Mouse (Mus musculus) T-cell, adult 2 months (primary cell): Measurements from ENCODE around the gene Gm20604.

ENCODE experiments used
- DNase-seq: peaks from one replicate; pipeline ENCODE4 v3.0.0; 2022; ENCODE audit warnings: low spot score

The Gm20604 gene

DNA sequence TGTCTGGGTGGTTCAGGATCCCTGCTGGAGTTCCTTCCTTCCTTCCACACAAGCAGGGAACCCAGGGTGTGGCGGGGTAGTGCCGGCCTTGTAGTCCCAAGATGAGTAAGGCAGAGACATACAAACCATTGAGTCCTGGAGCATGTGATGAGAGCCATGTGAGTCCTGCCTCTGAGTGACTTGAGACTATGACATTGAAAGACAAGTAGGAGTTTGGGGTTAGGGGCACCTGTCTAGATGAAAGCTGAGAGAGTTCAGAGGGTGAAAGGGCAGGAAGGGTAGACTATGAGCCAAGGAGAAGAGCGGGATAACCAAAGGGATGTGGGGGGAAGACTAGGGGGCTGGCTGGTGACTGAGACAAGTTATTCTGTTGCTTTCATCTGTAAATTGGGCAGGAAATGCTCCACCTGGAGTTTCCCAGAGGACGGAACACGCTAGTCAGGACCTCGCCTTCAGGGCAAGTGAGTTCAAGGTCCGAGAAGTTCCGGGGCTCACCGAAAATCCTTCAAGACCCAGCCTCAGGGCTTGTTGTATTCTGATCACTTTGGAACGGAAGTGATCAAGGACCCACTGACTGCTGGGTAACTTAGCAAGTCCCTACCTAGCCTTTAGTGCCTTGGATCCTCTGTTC lies 51.5 kb downstream of the Gm20604 start:
- DNase-seq = no peak

DNA sequence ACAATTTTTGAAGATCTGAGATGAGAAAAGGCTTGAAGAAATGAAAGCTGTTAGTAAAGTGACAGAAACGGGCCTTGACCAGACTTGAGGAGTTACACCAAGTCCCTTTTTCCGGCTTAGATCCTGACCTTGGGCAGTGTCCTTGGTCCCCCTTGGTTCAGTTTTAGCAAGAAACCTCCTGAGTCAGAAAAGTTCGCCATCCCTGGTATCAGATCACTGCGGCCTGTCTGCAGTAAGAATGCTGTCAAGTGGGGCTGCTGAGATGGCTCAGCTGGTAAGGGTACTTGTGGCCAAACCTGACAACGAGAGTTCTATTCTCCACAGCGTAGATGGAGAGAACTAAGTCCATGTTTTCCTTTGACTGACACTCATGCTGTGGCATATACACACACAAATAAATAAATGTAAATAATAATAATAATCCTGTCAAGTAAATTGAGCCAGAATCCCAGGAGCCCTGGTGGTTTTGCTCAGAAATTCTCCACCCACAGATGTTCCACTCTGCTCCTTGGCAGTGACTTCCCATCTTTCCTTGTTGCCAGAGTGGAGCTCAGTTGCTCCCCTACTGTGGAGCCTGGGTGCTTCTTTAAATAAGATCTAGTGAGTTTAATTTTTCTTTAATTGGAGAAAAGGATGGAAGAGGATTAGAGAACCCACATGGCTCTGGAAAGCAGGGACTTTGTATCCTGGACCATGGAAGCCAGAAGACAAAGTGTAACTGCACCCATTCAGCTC lies 52.4 kb downstream of the Gm20604 start:
- no peak for DNase-seq

DNA sequence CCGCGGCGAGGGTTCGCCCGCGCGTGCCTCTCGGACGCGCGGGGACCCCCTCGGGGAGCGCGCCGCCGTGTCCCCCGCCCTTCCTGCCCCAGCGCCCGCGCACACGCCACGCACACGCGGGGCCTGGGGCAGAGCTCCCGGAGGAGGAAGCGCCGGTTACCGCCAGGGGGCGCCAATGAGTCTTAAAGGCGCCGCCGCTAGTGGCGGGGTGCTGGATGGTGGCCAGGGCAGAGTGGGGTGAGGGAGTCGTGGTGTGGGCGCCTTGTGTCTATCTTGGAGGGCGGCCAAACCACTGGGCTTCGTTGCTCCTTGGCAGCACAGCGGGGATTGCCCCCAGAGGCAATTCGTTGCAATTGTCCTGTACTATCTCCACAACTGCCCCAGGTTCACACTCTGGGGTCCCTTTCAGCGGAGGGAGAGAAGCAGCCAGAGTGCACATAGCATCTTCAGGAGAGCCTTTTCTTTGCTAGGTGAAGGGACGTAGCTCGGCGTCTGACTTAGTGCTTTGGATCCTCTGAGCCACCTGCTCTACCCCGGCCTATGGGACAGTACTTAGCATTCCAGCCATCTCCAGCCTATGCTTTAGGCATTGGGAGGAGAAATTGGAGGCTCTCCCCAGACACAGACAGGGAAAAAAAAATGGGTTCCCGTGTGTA lies 53.1 kb downstream of the Gm20604 start:
- DNase-seq = peak; percentile 92

DNA sequence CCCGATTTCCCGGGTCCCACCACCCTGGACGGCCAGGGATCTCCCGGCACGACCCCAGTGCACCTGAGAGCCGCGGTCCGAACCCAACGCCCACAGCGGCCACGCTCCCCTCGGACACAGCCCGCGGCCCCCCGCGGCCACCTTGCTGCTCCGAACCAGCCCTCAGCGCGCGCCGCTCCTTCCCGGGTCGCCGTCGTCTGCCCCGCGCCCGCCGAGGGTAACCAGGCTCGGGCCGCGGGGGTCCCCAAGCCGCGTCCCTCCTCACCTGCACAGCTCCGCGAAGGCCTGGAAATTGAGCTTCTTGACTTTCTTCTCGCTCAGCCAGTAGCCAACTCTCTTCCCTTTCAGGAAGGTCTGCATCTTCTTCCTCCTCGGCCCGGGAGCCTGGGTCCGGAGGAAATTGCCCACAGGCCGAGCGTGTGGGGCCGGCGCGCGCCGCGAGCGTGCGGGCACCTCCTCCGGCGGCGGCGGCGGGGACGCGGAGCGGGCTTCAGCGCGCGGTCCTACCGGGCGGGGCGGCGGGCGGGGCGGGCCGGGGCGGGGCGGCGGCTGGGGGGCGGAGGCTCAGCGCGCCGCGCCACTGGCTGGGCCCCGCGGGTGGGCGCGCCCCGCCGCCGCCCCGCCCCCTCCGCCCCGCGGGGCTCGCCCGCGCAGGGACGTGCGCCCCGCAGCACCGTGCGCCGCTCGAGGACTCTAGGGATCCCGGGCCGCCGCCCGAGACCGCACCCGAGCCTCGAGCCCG lies 53.8 kb downstream of the Gm20604 start, which contains the start of gene Itpk1:
Gene Itpk1, minus strand, starts transcription at position 474 of the 742 bp plus-strand sequence.
- no peak for DNase-seq

DNA sequence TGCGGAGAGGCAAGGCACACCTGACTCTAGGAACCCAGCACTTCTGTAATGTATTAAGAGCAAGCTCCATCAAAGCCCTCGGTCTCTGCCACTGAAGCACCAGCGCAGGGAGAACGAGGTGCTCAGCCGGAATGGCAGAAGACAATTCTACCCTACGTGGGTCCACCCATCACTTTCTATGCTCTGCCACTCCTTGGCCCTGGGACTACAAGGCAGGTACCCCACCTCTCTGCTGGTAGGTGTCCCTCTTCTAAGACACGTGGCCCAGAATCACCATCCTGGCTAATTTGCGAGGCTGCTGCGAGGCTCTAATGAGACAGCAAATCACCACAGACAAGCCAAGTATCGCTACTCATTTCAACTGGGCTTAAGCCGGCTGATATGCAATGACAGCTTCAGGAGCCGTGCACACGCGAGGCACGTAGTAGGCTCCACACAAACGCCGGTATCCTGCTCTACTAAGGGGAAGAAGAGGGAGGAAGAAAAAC lies 54.5 kb downstream of the Gm20604 start:
- peak; percentile 20 for DNase-seq

DNA sequence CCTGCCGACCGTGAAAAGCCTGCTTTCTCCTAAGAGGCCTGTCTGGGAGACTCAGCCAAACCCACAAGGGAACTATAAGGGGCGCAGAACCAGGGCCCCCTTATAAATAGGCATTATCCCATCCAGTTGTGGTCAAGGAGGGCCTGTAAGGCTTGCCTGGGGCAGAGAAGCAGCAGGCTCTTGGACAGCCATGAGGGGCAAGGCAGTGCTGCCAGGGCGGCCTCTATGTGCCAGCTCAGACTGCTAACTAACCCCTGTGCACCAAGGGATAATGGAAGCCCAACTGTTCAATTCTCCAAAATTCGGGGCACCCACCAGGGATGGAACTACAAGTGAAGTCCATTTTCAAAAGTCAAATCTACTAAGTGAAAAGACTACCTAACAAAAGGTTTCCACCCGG lies 55.0 kb downstream of the Gm20604 start:
- no peak for DNase-seq

DNA sequence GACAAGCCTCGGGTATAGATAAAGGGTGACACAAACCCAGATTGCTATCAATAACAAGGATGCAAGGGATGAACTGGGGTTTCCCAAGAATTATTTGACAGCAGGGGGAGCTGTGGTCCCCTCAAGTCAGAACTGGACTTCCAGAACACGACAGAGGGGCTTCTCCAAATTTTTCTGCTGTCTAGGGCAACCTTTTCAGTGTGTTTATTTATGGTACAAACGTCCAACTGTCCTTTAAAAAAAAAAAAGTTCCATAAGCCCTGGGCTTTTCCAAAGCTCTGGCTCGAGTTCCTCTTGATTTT lies 55.4 kb downstream of the Gm20604 start:
- DNase-seq = no peak

DNA sequence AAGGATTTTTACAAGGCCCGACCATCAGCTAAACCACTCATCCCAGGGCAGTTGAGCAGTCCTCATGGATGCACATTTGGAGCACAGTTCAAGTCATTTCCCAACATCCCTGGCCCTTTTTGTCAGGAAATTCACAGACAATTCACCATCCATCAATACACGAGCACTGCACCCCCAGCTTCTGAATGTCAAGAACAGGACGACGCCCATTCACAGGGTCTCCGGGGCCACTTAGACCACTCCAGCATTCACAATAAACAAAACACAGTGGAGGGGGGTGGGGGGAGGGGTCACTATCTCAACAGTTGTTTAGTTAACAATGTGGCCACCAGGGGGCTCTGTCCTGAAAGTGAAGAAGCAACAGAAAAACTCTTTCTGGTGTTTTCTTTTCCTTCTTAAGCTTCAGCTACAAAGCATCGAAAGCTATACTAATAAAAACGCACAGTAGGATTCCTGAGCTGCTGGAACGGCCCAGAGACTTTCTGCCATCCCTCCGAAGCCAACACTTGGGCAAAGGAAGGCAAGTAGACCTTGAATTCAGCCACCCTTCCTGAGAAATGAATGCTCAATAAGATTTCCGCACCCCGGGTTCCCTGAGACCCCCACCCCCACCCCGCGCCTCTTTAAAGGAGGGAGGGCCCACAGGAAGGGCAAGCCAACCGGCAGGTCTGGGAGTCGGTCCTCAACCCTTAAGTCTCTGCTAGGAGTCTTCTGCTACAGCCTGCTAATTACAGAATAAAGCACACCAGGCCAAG lies 55.9 kb downstream of the Gm20604 start:
- DNase-seq = peak; percentile 77

DNA sequence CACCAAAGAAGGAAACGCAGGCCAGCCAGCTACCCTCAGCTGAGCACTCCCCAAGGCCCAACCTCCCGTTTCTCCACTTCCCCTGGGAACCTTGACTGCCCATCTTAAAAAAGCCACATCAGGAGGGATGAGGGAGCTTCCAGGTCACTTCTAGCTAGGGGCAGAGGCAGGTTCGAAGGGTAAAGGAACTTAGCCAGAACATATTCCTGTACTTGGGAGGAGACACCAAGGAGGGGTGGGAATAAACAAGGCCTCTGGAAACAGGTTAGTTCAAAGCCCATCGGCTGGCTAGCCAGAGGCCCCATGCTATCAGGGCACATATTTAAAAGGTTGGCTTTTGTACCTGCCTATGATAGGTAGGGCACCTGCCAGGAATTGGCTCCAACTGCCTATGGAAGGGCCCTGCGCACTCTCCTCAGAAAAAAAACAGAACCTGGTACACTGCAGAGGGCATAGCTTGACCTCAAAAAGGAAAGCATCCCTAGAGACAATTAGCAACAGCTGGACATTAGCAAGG lies 56.7 kb downstream of the Gm20604 start:
- DNase-seq = no peak

DNA sequence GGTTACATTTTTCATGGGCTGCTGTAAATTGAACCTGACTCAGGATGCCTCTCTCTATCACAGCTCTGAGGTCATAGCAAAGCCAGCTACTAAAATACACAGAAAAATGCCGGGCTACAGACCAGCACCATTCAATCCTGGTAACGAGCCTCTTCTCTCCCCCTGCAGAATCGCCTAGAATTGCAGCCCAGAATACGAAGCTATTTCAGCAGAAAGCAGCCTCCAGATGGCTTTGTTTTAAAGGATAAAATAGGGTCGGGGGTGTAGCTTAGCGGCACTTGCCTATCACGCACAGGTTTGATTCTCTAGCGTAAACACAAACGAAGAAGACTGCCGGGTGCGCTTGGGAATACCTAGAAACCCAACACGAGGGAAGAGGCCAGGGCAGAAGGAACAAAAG lies 58.0 kb downstream of the Gm20604 start:
- no peak for DNase-seq

DNA sequence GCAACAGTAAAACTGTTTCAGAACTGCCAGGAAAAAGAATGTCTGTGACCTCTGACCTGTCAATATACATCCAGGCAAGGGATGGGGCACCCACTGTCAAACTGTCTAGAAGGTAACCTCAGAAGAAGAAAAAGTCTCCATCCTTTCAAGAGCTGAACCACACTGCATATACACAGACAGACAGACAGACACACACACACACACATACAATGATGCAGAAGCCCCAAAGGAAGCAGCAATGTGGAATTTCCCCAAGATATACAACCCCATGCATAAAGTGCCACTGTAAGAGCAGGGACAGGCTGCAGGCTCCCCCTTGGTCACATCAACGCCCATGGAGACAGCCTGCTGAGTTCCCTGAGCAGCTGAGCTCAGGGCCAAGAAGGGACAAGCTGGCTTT lies 59.3 kb downstream of the Gm20604 start:
- peak; percentile 27 for DNase-seq

DNA sequence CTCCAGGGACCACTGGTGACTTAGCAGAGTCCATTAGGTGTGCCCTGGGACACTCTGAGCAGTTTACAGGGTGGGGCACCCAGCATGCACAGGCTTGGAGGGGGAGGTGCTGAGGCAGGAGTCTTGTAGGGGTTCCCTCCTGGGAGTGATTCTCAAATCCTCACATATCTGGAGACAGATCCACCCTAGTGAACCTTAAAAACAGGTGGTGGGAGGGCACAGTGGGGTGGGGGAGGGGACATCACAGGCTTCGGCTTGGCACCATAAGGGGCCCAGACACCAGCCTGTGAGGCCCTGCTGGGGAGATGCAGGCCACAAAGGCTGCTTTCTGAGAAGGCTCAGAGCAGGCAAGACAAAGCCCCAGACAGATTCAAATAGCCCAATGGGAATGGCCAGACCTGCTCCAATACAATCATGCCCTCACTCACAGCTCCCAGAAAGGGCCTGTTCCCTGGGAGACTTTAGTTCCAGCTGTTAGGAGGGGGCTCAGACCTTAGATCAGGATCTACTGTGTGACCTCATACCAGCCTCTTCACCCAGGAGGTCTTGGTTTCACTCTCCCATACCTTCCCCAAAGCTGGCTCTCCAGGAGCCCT lies 60.3 kb downstream of the Gm20604 start:
- DNase-seq = no peak

DNA sequence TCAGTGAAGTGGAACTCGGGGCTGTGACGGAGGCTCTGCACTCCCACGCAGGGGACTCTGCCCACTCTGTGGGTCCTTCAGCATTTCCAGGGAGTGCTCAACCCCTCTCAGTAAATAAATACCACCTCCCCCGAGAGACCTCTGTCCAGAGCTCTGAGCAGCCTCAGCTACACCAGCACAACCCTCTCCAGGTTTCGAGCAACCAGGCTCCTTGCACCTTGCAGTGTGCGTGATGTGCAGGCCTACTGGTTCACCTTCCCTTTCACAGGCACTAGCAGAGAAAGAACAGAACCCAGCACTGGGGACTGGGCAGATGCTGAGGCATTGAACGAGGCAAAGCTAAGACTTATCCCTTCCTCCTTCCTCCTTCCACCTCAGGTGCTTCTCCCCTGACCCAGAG lies 61.1 kb downstream of the Gm20604 start:
- DNase-seq = no peak

DNA sequence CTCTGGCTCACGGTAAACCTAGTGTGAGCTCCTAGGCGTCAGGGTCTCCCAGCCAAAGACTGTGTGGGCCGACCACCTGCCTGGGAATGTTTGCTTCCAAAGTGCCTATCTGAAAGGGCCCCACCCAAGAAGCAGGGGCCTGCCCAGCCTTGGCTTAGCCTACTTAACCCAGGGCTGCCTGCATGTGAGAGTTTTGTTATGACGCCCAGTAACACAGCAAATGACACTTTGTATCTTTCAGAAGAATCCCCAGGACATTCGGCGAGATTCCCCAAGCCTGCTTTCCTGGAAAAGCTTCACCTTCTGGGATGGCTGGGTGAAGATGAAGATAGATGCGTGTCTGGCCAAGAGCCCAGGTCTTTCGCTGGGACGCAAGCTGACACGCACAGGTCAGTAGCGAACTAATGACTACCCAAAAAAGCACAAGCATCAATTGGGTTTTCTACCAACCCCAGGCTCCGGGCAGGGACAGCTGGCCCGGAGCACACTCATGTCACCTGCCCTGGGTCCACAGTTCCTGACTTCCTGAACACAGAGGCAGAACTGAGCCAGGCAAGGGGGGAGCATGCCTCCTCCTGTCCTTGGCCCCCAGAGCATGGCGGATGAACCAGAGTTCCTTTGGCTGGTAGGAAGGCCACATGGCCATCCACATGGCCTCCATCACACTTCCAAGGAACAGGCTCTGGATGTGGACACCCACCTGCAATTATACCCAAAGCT lies 61.7 kb downstream of the Gm20604 start:
- no peak for DNase-seq

DNA sequence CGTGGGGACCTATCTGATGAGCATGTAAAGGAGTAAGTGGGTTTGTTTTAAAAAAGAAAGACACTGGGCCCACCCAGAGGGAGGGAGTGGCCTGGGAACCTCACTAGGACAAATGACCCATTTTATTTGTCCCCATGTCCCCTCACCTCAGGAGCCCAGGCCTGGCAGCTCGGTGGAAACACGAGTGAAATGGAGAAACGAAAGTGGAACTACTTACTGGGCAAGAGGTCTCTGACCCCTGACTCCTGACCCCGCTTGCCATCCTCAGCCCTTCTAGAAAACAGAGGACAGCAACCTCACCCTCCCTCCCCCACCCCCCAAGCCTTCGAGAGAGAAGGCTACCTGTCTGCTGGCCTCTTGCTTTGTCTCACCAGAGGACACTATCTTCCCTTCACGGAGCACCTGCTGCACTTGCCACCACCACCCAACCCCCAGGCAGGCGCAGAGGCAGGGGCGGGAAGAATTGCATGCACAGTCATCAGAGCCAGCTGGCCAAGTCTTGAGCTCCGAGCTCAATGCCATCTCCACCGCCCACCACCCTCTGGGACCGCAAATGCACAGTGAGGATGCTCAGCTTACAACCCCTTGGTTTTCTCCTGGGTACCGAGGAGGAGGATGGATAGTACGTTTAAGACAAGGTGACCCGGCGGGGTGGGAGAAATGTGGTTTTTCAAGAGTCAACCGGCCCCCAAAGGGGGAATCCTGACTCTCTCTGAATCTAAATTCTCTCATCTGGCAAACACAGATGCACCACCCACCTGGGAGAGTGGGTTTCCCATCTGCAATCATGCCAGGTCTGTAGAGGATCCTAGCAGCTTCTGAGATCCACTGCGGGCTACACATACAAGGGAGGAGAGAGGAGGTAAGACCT lies 62.9 kb downstream of the Gm20604 start:
- DNase-seq = peak; percentile 47

DNA sequence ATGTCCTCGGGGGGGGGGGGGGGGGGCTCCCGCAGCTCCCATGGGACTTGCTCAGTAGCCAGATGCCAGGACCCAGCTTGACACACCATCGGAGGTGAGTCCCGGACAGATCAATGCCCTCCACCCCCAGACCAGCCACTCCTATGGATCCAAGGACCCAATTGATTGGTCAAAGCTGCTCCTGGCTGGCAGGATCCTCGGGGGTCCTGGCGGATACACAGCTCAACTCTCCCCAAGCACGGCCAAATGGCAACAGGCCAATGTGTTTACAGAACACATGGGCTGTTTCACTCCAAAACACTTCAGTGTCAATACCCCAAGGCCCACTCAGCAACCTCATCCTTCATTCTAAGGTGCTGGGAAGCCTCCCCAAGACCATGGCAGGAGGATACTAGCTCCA lies 66.7 kb downstream of the Gm20604 start:
- DNase-seq = no peak
